Mouse (Mus musculus): ENCODE data around the gene Ppp1ca. TPM values are rescaled to one million over a fixed set of nuclear protein-coding genes. Genes with fewer than 3 reads are reported as not detected.

The Ppp1ca gene
- polyA plus RNA-seq, 1 experiment from 2014 or later = 757 TPM

DNA sequence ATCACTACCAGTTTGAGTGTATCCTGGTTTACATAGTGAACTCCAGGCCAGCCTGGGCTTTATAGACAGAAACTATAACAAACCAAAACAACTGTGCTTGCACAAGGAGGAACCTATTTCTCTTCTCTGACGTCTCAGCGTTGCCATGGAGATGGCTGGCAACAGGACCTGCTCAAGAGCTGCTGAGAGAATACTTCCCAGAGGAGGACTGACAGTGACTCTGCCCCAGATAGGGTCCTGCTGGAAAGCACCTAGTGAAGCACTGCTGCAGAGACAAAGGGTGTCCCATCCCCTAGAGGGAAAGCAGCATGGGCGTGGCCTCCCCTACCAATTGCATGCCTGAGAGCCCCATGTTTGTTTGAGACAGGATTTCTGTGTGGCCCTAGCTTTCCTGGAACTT lies 10.0 kb upstream of the Ppp1ca start:
- H3K4me3 ChIP-seq (ENCODE audit: control insufficient read depth in 1 of 2, insufficient read depth in 1 of 2, low read depth in 1 of 2, low read length in 2 of 2) = no peak overlapping the region
- no peaks in the 10 kb centered on the region for H3K36me3 ChIP-seq (ENCODE audit: control insufficient read depth, insufficient read depth, low read length)
- no peak for ATAC-seq (ENCODE audit: insufficient number of reproducible peaks, insufficient read depth, low FRiP score, low read depth)
- H3K9me3 ChIP-seq (ENCODE audit: control insufficient read depth, low read length) = no peaks in the 10 kb centered on the region
- no peak overlapping the region for H3K4me2 ChIP-seq (ENCODE audit: low read length)
- H3K4me1 ChIP-seq (ENCODE audit: control insufficient read depth in 2 of 2, insufficient read depth in 2 of 2, low read length in 2 of 2) = peaks cover 15 to 19% of the 10 kb centered on the region in 2 experiments
- no peak overlapping the region for H3K27ac ChIP-seq (replicated peaks in 1 of 2; ENCODE audit: control insufficient read depth in 1 of 2, insufficient read depth in 1 of 2, low read depth in 2 of 2, low read length in 2 of 2)
- no peaks in the 10 kb centered on the region for H3K27me3 ChIP-seq (ENCODE audit: control insufficient read depth, insufficient read depth, low read length)
- 48% methylated on average over 3 of the region's 3 CpGs for WGBS
- H3K9ac ChIP-seq (ENCODE audit: low read length) = no peak overlapping the region

DNA sequence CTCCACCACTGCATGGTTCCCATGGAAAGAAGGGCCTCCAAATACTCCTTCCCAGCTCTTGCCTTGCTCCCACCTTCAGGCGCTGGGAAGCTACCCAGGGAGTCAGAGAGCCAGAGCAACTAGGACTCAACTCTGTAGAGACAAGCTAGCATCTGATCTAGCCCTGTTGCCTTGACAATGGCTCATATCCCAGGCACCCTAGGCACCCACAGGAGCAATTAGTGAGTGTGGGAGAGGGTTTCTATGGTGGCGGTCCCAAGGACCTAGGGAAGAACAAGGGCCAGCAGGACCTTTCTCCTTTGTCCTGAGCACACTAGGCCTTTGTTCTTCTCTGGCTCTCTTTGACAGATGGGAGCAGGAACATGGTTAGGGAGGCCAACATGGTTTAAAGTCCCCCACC lies 8.2 kb upstream of the Ppp1ca start:
- Histone ChIP-seq H3K27me3 (ENCODE audit: control insufficient read depth, insufficient read depth, low read length) (no peaks in the 10 kb centered on the region), H3K9me3 (ENCODE audit: control insufficient read depth, low read length) (no peaks in the 10 kb centered on the region), H3K9ac (ENCODE audit: low read length) (no peak overlapping the region), H3K27ac (replicated peaks in 1 of 2; ENCODE audit: control insufficient read depth in 1 of 2, insufficient read depth in 1 of 2, low read depth in 2 of 2, low read length in 2 of 2) (no peak overlapping the region), H3K4me1 (ENCODE audit: control insufficient read depth in 2 of 2, insufficient read depth in 2 of 2, low read length in 2 of 2) (peaks cover 24 to 28% of the 10 kb centered on the region in 2 experiments), H3K36me3 (ENCODE audit: control insufficient read depth, insufficient read depth, low read length) (no peaks in the 10 kb centered on the region), H3K4me2 (ENCODE audit: low read length) (no peak overlapping the region), H3K4me3 (ENCODE audit: control insufficient read depth in 1 of 2, insufficient read depth in 1 of 2, low read depth in 1 of 2, low read length in 2 of 2) (no peak overlapping the region)
- ATAC-seq (ENCODE audit: insufficient number of reproducible peaks, insufficient read depth, low FRiP score, low read depth) = no peak
- WGBS = 90% methylated on average over 2 of the region's 2 CpGs

DNA sequence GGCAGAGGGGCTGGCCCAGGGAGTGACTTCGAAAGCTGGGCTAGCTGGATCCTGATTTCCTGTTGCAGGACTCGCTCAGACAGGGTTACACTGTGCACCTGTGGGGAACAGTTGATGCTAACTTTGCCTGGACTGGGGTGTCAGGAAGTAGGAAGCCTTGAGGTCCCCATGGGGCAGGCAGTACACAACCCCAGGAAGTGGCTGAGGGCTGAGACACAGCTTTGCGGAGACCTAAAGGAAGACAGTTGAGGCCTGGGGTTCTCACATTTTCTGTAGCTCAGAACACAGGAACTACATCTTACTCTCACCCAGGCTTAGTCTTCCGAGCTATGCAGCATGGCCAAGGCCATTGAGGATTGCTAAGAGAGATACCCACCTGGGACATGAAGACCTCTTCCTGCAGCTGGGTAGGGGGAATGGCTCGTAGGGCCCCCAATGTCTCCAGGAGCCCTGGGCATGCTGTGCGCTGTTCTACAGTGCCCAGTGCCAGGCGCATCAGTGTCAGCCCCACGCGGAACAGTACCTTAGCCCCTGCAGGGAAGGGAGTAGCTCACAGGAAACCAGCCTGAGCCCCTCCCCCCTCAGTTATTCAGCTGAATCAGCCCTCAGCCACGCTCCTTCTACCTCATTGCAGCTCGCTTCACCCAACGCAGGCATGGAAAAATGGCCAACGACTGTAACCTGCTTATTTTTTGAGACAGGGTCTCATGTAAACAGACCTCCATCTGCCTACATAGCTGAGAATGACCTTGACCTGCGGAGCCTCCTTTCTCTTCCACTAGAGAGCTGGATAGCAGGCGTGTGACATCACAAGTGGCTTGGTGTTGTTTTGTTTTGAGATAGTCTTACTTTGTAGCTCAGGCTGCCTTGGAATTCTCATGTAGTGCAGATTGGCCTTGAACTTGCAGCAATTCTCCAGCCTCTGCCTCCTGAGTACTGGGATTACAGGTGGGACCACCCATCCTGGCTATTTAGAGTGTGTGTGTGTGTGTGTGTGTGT lies 6.6 kb upstream of the Ppp1ca start:
- ATAC-seq (ENCODE audit: insufficient number of reproducible peaks, insufficient read depth, low FRiP score, low read depth) = no peak

DNA sequence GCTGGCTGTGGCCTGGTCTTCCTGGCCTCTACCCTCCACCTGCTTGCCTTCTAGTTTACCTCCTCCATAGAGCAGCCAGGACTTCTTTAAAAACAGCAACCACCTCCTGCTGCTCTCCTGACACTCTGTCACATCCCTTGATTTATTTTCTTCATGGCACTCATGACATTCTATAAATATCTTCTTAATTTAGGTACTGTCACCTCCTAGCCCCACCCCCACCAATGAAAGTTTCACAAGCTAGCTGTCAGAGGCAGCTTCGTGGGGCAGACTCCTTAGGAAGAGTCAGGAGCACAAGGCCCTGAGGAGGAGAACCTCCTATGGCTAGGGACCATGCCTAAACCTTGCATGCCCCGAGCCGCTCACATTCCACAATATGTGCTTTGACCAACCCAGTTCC lies 4.6 kb upstream of the Ppp1ca start:
- Histone ChIP-seq H3K4me2 (ENCODE audit: low read length) (no peak overlapping the region), H3K9me3 (ENCODE audit: control insufficient read depth, low read length) (no peaks in the 10 kb centered on the region), H3K4me3 (ENCODE audit: control insufficient read depth in 1 of 2, insufficient read depth in 1 of 2, low read depth in 1 of 2, low read length in 2 of 2) (no peak overlapping the region), H3K36me3 (ENCODE audit: control insufficient read depth, insufficient read depth, low read length) (no peaks in the 10 kb centered on the region), H3K4me1 (ENCODE audit: control insufficient read depth in 2 of 2, insufficient read depth in 2 of 2, low read length in 2 of 2) (peaks cover 29 to 37% of the 10 kb centered on the region in 2 experiments), H3K27me3 (ENCODE audit: control insufficient read depth, insufficient read depth, low read length) (no peaks in the 10 kb centered on the region), H3K9ac (ENCODE audit: low read length) (no peak overlapping the region; the same call in 1 of the 2 replicates), H3K27ac (replicated peaks in 1 of 2; ENCODE audit: control insufficient read depth in 1 of 2, insufficient read depth in 1 of 2, low read depth in 2 of 2, low read length in 2 of 2) (0 out of 4 replicates have a peak overlapping the region, but pooled peaks of 1 of the 2 experiments have one; percentile 19)
- 55% methylated on average over 3 of the region's 3 CpGs for WGBS
- no peak for ATAC-seq (ENCODE audit: insufficient number of reproducible peaks, insufficient read depth, low FRiP score, low read depth)

More for the DNA sequence above, 6.6 kb upstream of the Ppp1ca start:
- H3K4me3 ChIP-seq (ENCODE audit: control insufficient read depth in 1 of 2, insufficient read depth in 1 of 2, low read depth in 1 of 2, low read length in 2 of 2) = no peak overlapping the region
- H3K4me1 ChIP-seq (ENCODE audit: control insufficient read depth in 2 of 2, insufficient read depth in 2 of 2, low read length in 2 of 2) = peaks cover 24 to 28% of the 10 kb centered on the region in 2 experiments
- peak overlapping the region; percentile 16; the same call in 1 of the 2 replicates for H3K4me2 ChIP-seq (ENCODE audit: low read length)
- no peak overlapping the region for H3K9ac ChIP-seq (ENCODE audit: low read length)
- peak overlapping the region; percentile 2 to 42; a peak in 2 of 4 replicates for H3K27ac ChIP-seq (replicated peaks in 1 of 2; ENCODE audit: control insufficient read depth in 1 of 2, insufficient read depth in 1 of 2, low read depth in 2 of 2, low read length in 2 of 2)
- WGBS = 45% methylated on average over 15 of the region's 15 CpGs
- no peaks in the 10 kb centered on the region for H3K9me3 ChIP-seq (ENCODE audit: control insufficient read depth, low read length)
- no peaks in the 10 kb centered on the region for H3K36me3 ChIP-seq (ENCODE audit: control insufficient read depth, insufficient read depth, low read length)
- no peaks in the 10 kb centered on the region for H3K27me3 ChIP-seq (ENCODE audit: control insufficient read depth, insufficient read depth, low read length)

DNA sequence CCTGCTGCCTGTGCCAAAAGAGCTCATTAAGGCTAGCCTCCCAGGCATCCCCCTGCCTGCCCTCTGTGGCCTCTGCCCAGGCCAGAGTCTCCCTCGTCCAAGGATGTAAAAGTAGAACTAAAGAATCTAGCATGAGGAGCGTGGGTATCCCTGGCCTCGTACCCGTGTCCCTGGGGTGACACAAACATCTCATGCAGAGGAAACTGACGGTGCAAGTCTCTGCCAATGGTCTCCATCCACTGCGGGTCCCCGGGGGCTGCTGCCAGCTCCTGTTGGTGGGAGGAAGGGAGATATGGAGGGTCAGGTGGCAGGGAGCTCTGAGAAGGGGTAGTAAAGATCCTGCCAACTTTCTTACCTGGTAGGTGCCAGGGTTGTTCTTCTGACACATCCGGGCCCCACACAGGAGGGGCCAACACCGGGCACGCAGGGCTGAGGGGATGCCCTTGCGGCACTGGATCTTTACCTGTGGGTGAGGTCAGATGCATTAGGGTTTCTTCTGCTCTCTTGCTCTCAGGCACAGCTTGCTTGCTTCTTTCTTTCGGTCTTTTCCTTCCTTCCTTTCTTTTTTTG lies 2.7 kb upstream of the Ppp1ca start:
- no peaks in the 10 kb centered on the region for H3K9me3 ChIP-seq (ENCODE audit: control insufficient read depth, low read length)
- peaks cover 38 to 48% of the 10 kb centered on the region in 2 experiments for H3K4me1 ChIP-seq (ENCODE audit: control insufficient read depth in 2 of 2, insufficient read depth in 2 of 2, low read length in 2 of 2)
- no peak overlapping the region for H3K4me3 ChIP-seq (ENCODE audit: control insufficient read depth in 1 of 2, insufficient read depth in 1 of 2, low read depth in 1 of 2, low read length in 2 of 2)
- no peak for ATAC-seq (ENCODE audit: insufficient number of reproducible peaks, insufficient read depth, low FRiP score, low read depth)
- H3K36me3 ChIP-seq (ENCODE audit: control insufficient read depth, insufficient read depth, low read length) = peaks cover 13% of the 10 kb centered on the region
- H3K4me2 ChIP-seq (ENCODE audit: low read length) = no peak overlapping the region
- H3K27me3 ChIP-seq (ENCODE audit: control insufficient read depth, insufficient read depth, low read length) = no peaks in the 10 kb centered on the region
- no peak overlapping the region for H3K9ac ChIP-seq (ENCODE audit: low read length)
- 80% methylated on average over 12 of the region's 12 CpGs for WGBS
- no peak overlapping the region for H3K27ac ChIP-seq (replicated peaks in 1 of 2; ENCODE audit: control insufficient read depth in 1 of 2, insufficient read depth in 1 of 2, low read depth in 2 of 2, low read length in 2 of 2)

DNA sequence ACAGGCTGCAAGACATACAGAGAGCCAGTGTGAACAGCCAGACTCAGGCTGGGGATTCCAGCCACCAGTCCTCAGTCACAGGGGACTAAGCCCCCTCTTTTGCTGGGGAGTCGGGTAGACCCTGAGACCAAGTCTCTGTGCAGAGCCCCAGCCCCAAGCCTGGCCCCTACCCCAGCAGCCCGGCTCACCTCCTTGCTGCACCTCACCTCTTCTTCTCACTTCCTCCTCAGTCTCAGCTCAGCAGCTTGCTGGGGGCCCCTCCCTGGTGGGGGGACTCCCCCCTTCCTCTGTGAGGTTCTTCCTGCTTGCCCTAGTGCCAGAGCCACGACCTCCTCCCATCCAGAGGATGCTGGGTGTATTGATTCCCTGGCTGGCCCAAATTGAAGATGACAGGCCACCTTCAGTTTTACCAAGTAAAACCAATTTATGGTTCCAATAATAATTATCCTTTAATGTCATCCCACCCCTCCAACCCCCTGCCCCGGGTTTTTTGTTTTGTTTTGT lies 982 bp upstream of the Ppp1ca start, which contains the start of gene Tbc1d10c:
Tbc1d10c (minus strand) TSS at position 454 of the 504 bp plus-strand sequence.
- H3K27me3 ChIP-seq (ENCODE audit: control insufficient read depth, insufficient read depth, low read length) = no peaks in the 10 kb centered on the region
- ATAC-seq (ENCODE audit: insufficient number of reproducible peaks, insufficient read depth, low FRiP score, low read depth) = no peak
- H3K4me3 ChIP-seq (ENCODE audit: control insufficient read depth in 1 of 2, insufficient read depth in 1 of 2, low read depth in 1 of 2, low read length in 2 of 2) = peak within 1 kb of the TSS; percentile 68 to 71
- H3K4me1 ChIP-seq (ENCODE audit: control insufficient read depth in 2 of 2, insufficient read depth in 2 of 2, low read length in 2 of 2) = peaks cover 26 to 37% of the 10 kb centered on the region in 2 experiments
- peak within 1 kb of the TSS; percentile 78 to 89 for H3K27ac ChIP-seq (replicated peaks in 1 of 2; ENCODE audit: control insufficient read depth in 1 of 2, insufficient read depth in 1 of 2, low read depth in 2 of 2, low read length in 2 of 2)
- H3K9ac ChIP-seq (ENCODE audit: low read length) = peak within 1 kb of the TSS; percentile 93
- H3K4me2 ChIP-seq (ENCODE audit: low read length) = peak within 1 kb of the TSS; percentile 94
- no peaks in the 10 kb centered on the region for H3K9me3 ChIP-seq (ENCODE audit: control insufficient read depth, low read length)
- 50% methylated on average over 4 of the region's 4 CpGs for WGBS
- peaks cover 30% of the 10 kb centered on the region for H3K36me3 ChIP-seq (ENCODE audit: control insufficient read depth, insufficient read depth, low read length)

DNA sequence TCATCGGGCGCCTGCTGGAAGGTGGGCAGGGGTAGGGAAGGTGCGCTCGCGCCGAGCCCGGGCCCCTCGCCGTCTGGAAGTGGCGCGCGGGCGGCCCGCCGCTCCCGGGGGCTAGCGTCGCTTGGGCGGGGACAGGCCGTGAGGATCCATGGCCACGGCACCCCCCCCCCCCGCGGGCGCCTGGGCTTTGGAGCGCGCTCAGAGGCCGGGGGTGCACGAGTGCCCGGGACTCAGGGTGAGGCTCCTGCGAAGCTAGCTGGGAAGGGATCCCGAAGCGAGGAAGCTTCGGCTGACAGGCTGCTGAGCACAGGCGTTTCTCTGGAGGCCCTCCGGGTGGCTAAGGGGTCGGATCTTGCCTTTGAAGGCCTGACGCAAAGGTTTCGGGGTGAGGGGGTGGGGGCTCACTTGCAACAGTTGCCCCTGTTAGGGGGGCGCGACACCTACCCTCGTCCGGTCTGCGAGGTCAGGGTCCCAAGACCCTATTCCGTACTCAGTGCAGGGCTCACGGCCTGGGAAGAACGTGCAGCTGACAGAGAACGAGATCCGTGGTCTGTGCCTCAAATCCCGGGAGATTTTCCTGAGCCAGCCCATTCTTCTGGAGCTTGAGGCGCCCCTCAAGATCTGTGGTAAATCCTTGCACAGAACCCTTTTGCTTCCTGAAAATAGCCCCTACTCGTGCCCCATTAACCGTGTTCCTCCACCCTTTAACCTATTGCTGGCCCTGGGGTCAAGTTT lies 553 bp downstream of the Ppp1ca start:
- WGBS = under 1% methylated on average over 41 of the region's 52 CpGs
- H3K4me3 ChIP-seq (ENCODE audit: control insufficient read depth in 1 of 2, insufficient read depth in 1 of 2, low read depth in 1 of 2, low read length in 2 of 2) = peak overlapping the region; percentile 68 to 71
- H3K4me2 ChIP-seq (ENCODE audit: low read length) = peak overlapping the region; percentile 94
- no peaks in the 10 kb centered on the region for H3K9me3 ChIP-seq (ENCODE audit: control insufficient read depth, low read length)
- no peaks in the 10 kb centered on the region for H3K27me3 ChIP-seq (ENCODE audit: control insufficient read depth, insufficient read depth, low read length)
- peaks cover 20 to 36% of the 10 kb centered on the region in 2 experiments for H3K4me1 ChIP-seq (ENCODE audit: control insufficient read depth in 2 of 2, insufficient read depth in 2 of 2, low read length in 2 of 2)
- H3K27ac ChIP-seq (replicated peaks in 1 of 2; ENCODE audit: control insufficient read depth in 1 of 2, insufficient read depth in 1 of 2, low read depth in 2 of 2, low read length in 2 of 2) = peak overlapping the region; percentile 73 to 89
- peak overlapping the region; percentile 93 for H3K9ac ChIP-seq (ENCODE audit: low read length)
- ATAC-seq (ENCODE audit: insufficient number of reproducible peaks, insufficient read depth, low FRiP score, low read depth) = peak; percentile 38
- peaks cover 45% of the 10 kb centered on the region for H3K36me3 ChIP-seq (ENCODE audit: control insufficient read depth, insufficient read depth, low read length)

Measured in heart, embryonic 14.5 days (tissue).